Mouse (Mus musculus) retina, adult 2 months (tissue): ENCODE data around the gene Abl1.

ENCODE experiments used
- DNase-seq: peaks from one replicate; pipeline ENCODE4 v3.0.0-alpha.2; 2012; ENCODE audit warnings: low read depth, low spot score

Abl1 gene

GRCm38 (mm10) chr2:31787029-31787428, 98.9 kb downstream of the Abl1 start:
- DNase-seq = peak; percentile 50

GRCm38 (mm10) chr2:31788227-31788626, 100.1 kb downstream of the Abl1 start:
- DNase-seq = no peak

- no peak for DNase-seq
Measured at GRCm38 (mm10) chr2:31789215-31789614, 101.0 kb downstream of the Abl1 start.

- DNase-seq = no peak
Measured at GRCm38 (mm10) chr2:31790728-31791251, 102.6 kb downstream of the Abl1 start.

GRCm38 (mm10) chr2:31791260-31791659, 103.1 kb downstream of the Abl1 start:
- DNase-seq = no peak

- DNase-seq = no peak
Measured at GRCm38 (mm10) chr2:31792611-31793010, 104.4 kb downstream of the Abl1 start.

- no peak for DNase-seq
Measured at GRCm38 (mm10) chr2:31796943-31797342, 108.8 kb downstream of the Abl1 start.

- no peak for DNase-seq
Measured at GRCm38 (mm10) chr2:31801416-31801815, 113.2 kb downstream of the Abl1 start.

GRCm38 (mm10) chr2:31802811-31803210, 114.6 kb downstream of the Abl1 start:
- no peak for DNase-seq

GRCm38 (mm10) chr2:31803480-31803879, 115.3 kb downstream of the Abl1 start:
- no peak for DNase-seq

GRCm38 (mm10) chr2:31806639-31807382, 118.6 kb downstream of the Abl1 start:
- no peak for DNase-seq

GRCm38 (mm10) chr2:31808410-31809357, 120.5 kb downstream of the Abl1 start:
- no peak for DNase-seq

GRCm38 (mm10) chr2:31809358-31809740, 121.2 kb downstream of the Abl1 start:
- no peak for DNase-seq

GRCm38 (mm10) chr2:31810444-31810843, 122.3 kb downstream of the Abl1 start, which contains the start of gene Qrfp:
TSS of gene Qrfp (minus strand) at chr2:31810580.
- DNase-seq = no peak

- no peak for DNase-seq
Measured at GRCm38 (mm10) chr2:31811086-31811958, 123.1 kb downstream of the Abl1 start.

- no peak for DNase-seq
Measured at GRCm38 (mm10) chr2:31813641-31814040, 125.5 kb downstream of the Abl1 start.

- DNase-seq = no peak
Measured at GRCm38 (mm10) chr2:31814699-31815098, 126.5 kb downstream of the Abl1 start.

- peak; percentile 23 for DNase-seq
Measured at GRCm38 (mm10) chr2:31815367-31815766, 127.2 kb downstream of the Abl1 start.

GRCm38 (mm10) chr2:31822524-31823371, 134.6 kb downstream of the Abl1 start:
- no peak for DNase-seq
